Mouse (Mus musculus): ENCODE measurements around the gene Hist1h1a. TPM values are rescaled to one million over a fixed set of nuclear protein-coding genes. Genes with fewer than 3 reads are reported as not detected.
"Not testable (repeated sequence)": the region's sequence is repeated elsewhere in the genome, so short reads cannot be mapped to it uniquely, and the experiment has no call there.

Hist1h1a gene
- polyA plus RNA-seq, 1 experiment from 2014 or later = 2.1 TPM

DNA sequence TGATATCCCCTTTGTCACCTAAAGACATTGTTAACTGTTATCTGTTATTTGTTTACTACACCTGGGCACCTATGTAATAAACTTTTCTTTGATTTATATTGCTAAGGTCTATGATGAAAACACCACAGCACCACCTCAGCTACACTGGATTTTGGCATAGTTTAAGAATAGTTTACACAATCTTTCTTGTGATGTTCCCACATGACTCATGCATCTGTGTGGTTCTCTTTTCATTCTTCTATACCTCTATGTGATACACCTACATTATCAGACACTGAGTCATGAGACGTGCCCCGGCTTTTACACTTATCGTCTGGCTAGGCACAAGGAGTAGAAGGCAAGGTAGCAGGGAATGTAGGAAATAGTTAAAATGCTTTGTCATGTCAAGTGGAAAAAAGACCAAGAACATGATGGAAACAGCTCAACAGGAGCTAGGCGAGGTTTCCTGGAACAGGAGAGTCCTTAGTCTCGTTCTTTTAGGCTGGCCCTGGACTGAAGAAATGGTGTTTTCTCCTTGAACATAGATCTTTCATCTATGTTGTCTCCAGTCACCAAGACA lies 13.8 kb upstream of the Hist1h1a start:
- no peaks in the 10 kb centered on the region for H3K27me3 ChIP-seq (ENCODE audit: control insufficient read depth, insufficient read depth, low read depth, low read length)
- H3K27ac ChIP-seq (ENCODE audit: low read length) = 0 out of 2 replicates have a peak overlapping the region, but pooled peaks have one; percentile 1
- peaks cover 14% of the 10 kb centered on the region for H3K4me1 ChIP-seq (replicated peaks; ENCODE audit: control insufficient read depth, insufficient read depth, low read length)
- 86% methylated on average over 5 of the region's 5 CpGs for WGBS
- no peaks in the 10 kb centered on the region for H3K9me3 ChIP-seq (ENCODE audit: control insufficient read depth, low read length)
- H3K4me2 ChIP-seq (ENCODE audit: low read depth, low read length) = no peak overlapping the region
- no peak overlapping the region for H3K4me3 ChIP-seq (ENCODE audit: low read length)
- ATAC-seq (ENCODE audit: low read depth) = no peak
- H3K36me3 ChIP-seq (ENCODE audit: control insufficient read depth, insufficient read depth, low read length) = no peaks in the 10 kb centered on the region
- no peak overlapping the region for H3K9ac ChIP-seq (ENCODE audit: low read length)

DNA sequence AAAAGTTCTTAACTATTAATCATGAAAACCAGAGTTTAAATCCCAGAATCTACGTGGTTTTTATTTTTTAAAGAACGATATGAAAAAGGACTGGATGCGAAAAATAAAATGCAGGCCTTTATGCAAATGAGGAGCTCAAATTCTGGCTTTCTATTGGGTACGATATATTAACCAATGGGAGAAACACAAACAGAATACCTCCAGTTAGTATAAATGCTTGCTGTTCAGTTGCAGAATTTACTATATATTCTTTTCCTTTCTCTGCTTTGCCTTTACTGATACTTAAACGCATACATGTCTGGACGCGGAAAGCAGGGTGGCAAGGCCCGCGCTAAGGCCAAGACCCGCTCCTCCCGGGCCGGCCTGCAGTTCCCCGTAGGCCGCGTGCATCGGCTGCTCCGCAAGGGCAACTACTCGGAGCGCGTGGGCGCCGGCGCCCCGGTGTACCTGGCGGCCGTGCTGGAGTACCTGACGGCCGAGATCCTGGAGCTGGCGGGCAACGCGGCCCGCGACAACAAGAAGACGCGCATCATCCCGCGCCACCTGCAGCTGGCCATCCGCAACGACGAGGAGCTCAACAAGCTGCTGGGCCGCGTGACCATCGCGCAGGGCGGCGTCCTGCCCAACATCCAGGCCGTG lies 12.5 kb upstream of the Hist1h1a start, which contains the start of gene Hist1h2ab:
Gene Hist1h2ab, plus strand, starts transcription at position 288 of the 639 bp plus-strand sequence.
- WGBS = under 1% methylated on average over 26 of the region's 47 CpGs
- Histone ChIP-seq H3K27ac (ENCODE audit: low read length) (peak within 1 kb of the TSS; percentile 98), H3K4me3 (ENCODE audit: low read length) (peak within 1 kb of the TSS; percentile 49), H3K4me1 (replicated peaks; ENCODE audit: control insufficient read depth, insufficient read depth, low read length) (peaks cover 14% of the 10 kb centered on the region), H3K9ac (ENCODE audit: low read length) (peak within 1 kb of the TSS; percentile 67), H3K4me2 (ENCODE audit: low read depth, low read length) (peak within 1 kb of the TSS; percentile 65)
- peak; percentile 47 for ATAC-seq (ENCODE audit: low read depth)
- not testable (repeated sequence) for H3K36me3 ChIP-seq (ENCODE audit: control insufficient read depth, insufficient read depth, low read length); H3K9me3 ChIP-seq (ENCODE audit: control insufficient read depth, low read length); H3K27me3 ChIP-seq (ENCODE audit: control insufficient read depth, insufficient read depth, low read depth, low read length)

DNA sequence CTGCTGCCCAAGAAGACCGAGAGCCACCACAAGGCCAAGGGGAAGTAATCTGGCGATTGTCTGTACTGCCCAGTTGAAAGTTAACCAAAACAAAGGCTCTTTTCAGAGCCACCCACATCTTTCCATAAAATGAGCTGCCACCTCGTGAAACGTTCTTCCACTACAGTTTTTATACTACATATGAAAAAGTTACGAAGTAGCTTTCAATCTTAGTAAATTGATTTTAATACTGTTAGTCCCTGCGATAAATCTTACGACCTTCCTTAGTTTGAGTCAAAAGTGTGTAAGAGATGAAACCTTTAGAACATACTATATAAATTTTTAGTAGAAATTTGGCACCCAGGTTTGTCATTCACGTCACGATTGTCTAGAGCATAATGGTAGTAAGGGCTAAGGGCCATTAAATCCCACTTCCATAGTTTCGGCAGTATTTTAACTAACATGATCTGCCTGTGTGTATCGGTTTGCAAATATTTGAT lies 11.9 kb upstream of the Hist1h1a start:
- ATAC-seq (ENCODE audit: low read depth) = peak; percentile 11; the same call in 1 of the 2 replicates
- Histone ChIP-seq H3K4me3 (ENCODE audit: low read length) (peak overlapping the region; percentile 49), H3K4me1 (replicated peaks; ENCODE audit: control insufficient read depth, insufficient read depth, low read length) (peaks cover 14% of the 10 kb centered on the region), H3K27ac (ENCODE audit: low read length) (peak overlapping the region; percentile 98), H3K4me2 (ENCODE audit: low read depth, low read length) (peak overlapping the region; percentile 65), H3K36me3 (ENCODE audit: control insufficient read depth, insufficient read depth, low read length) (no peaks in the 10 kb centered on the region), H3K9ac (ENCODE audit: low read length) (peak overlapping the region; percentile 67), H3K9me3 (ENCODE audit: control insufficient read depth, low read length) (no peaks in the 10 kb centered on the region), H3K27me3 (ENCODE audit: control insufficient read depth, insufficient read depth, low read depth, low read length) (no peaks in the 10 kb centered on the region)
- WGBS = under 1% methylated on average over 11 of the region's 11 CpGs

DNA sequence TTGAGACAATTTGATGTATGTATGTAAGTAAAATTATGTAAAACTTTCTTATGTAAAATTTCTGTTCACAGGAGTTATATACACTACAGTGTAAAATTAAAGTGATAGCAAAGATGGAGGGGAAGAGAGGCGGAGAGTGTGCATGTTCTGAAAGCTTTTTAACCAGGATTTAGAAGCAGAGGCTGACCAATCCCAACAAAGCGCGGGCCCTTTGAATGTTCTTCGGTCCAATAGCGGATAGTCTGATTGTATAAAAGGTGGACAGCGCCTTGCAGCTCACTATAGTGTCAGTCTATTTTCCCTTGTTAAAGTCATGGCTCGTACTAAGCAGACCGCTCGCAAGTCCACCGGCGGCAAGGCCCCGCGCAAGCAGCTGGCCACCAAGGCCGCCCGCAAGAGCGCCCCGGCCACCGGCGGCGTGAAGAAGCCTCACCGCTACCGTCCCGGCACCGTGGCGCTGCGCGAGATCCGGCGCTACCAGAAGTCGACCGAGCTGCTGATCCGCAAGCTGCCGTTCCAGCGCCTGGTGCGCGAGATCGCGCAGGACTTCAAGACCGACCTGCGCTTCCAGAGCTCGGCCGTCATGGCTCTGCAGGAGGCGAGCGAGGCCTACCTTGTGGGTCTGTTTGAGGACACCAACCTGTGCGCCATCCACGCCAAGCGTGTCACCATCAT lies 11.3 kb upstream of the Hist1h1a start, which contains the start of gene Hist1h3b:
Gene Hist1h3b, plus strand, starts transcription at position 201 of the 675 bp plus-strand sequence.
- peak within 1 kb of the TSS; percentile 67 for H3K9ac ChIP-seq (ENCODE audit: low read length)
- ATAC-seq (ENCODE audit: low read depth) = peak; percentile 86

DNA sequence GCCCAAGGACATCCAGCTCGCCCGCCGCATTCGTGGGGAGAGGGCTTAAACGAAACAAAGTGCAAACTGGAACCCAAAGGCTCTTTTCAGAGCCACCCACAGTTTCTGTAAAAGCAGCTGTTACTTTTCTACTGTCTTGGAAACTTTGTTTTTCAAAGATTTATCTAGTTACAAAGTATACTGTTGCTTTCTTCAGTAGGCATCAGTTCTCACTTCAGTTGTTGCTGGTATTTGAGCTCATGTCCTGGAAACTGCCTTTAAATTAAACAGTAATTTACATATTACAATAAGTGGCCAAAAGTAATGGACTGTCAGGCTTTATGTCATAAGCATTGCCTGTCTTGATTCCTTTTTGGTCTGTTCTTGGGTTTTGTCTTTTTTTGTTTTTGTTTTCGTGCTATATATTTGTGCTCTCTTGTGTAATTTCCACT lies 10.7 kb upstream of the Hist1h1a start:
- 2% methylated on average over 6 of the region's 6 CpGs for WGBS
- H3K9ac ChIP-seq (ENCODE audit: low read length) = peak overlapping the region; percentile 64
- H3K27ac ChIP-seq (ENCODE audit: low read length) = peak overlapping the region; percentile 79
- H3K36me3 ChIP-seq (ENCODE audit: control insufficient read depth, insufficient read depth, low read length) = no peaks in the 10 kb centered on the region
- no peaks in the 10 kb centered on the region for H3K9me3 ChIP-seq (ENCODE audit: control insufficient read depth, low read length)
- no peaks in the 10 kb centered on the region for H3K27me3 ChIP-seq (ENCODE audit: control insufficient read depth, insufficient read depth, low read depth, low read length)
- H3K4me1 ChIP-seq (replicated peaks; ENCODE audit: control insufficient read depth, insufficient read depth, low read length) = peaks cover 14% of the 10 kb centered on the region
- H3K4me2 ChIP-seq (ENCODE audit: low read depth, low read length) = peak overlapping the region; percentile 57
- no peak for ATAC-seq (ENCODE audit: low read depth)
- H3K4me3 ChIP-seq (ENCODE audit: low read length) = peak overlapping the region; percentile 48

More for the DNA sequence above, 11.3 kb upstream of the Hist1h1a start, which contains the start of gene Hist1h3b:
- Histone ChIP-seq H3K4me1 (replicated peaks; ENCODE audit: control insufficient read depth, insufficient read depth, low read length) (peaks cover 14% of the 10 kb centered on the region), H3K4me3 (ENCODE audit: low read length) (peak within 1 kb of the TSS; percentile 49), H3K27ac (ENCODE audit: low read length) (peak within 1 kb of the TSS; percentile 98), H3K4me2 (ENCODE audit: low read depth, low read length) (peak within 1 kb of the TSS; percentile 65)
- H3K9me3 ChIP-seq (ENCODE audit: control insufficient read depth, low read length); H3K36me3 ChIP-seq (ENCODE audit: control insufficient read depth, insufficient read depth, low read length); H3K27me3 ChIP-seq (ENCODE audit: control insufficient read depth, insufficient read depth, low read depth, low read length): not testable (repeated sequence)
- WGBS = under 1% methylated on average over 16 of the region's 47 CpGs

DNA sequence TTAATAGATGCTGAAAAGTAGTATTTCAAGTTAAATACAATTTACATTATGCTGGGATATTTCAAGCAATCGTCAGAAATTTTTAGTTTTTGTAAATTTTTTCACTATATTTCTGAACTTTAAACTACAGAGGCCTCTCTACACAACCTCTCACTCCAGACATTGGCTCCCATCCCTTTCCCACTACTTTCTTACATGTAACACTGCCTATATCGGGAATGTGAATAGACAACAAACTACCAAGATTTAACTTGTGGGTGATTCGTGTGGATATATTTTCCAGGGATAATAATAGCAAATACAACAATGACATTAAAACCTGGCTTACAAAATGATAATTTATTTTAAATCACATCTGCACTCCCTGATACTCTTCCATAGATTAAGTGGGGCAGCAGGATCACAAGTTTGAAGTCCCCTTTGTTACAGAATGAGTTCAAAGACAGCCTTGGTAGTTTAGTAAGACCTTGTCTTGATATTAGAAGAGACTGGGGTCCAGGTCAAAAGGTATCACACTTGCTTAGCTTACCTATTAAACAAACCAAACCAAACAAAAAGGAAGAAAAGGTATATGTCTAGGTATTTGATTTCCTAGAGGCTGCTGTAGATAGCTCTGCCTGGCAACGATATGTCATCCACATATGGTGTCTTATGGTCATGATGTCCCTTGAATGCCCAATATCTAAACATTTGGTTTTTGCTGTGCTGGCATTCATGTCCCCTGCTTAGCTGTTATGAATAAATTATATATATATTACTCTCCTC lies 10.0 kb upstream of the Hist1h1a start:
- Histone ChIP-seq H3K9me3 (ENCODE audit: control insufficient read depth, low read length) (no peaks in the 10 kb centered on the region), H3K27me3 (ENCODE audit: control insufficient read depth, insufficient read depth, low read depth, low read length) (no peaks in the 10 kb centered on the region), H3K4me3 (ENCODE audit: low read length) (no peak overlapping the region), H3K4me2 (ENCODE audit: low read depth, low read length) (peak overlapping the region; percentile 42), H3K4me1 (replicated peaks; ENCODE audit: control insufficient read depth, insufficient read depth, low read length) (peaks cover 7% of the 10 kb centered on the region), H3K9ac (ENCODE audit: low read length) (peak overlapping the region; percentile 20; the same call in 1 of the 2 replicates), H3K27ac (ENCODE audit: low read length) (peak overlapping the region; percentile 70), H3K36me3 (ENCODE audit: control insufficient read depth, insufficient read depth, low read length) (no peaks in the 10 kb centered on the region)
- ATAC-seq (ENCODE audit: low read depth) = no peak
- WGBS = 37% methylated on average over 4 of the region's 4 CpGs

DNA sequence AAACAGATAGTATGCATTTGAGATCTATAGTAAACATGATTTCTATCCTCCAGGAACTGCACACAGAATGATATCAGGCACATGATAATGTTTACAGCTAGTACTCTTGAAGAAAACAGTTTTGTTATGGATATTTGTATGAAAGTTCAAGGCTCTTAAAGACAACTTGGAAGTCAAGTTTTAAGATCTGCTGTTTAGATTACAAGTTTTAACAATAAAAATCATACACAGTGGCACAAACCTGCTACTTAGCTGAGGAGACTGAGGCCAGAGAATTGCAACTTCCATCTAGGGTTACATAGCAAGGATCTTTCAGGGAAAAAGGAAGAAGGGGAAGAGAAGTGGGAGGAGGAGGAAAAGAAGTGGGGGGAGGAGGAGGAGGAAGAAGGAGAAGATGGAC lies 8.5 kb upstream of the Hist1h1a start:
- Histone ChIP-seq H3K27me3 (ENCODE audit: control insufficient read depth, insufficient read depth, low read depth, low read length) (no peaks in the 10 kb centered on the region), H3K9me3 (ENCODE audit: control insufficient read depth, low read length) (no peaks in the 10 kb centered on the region), H3K4me3 (ENCODE audit: low read length) (no peak overlapping the region), H3K4me2 (ENCODE audit: low read depth, low read length) (no peak overlapping the region), H3K9ac (ENCODE audit: low read length) (no peak overlapping the region), H3K4me1 (replicated peaks; ENCODE audit: control insufficient read depth, insufficient read depth, low read length) (peaks cover 9% of the 10 kb centered on the region), H3K27ac (ENCODE audit: low read length) (no peak overlapping the region), H3K36me3 (ENCODE audit: control insufficient read depth, insufficient read depth, low read length) (no peaks in the 10 kb centered on the region)
- no peak for ATAC-seq (ENCODE audit: low read depth)

DNA sequence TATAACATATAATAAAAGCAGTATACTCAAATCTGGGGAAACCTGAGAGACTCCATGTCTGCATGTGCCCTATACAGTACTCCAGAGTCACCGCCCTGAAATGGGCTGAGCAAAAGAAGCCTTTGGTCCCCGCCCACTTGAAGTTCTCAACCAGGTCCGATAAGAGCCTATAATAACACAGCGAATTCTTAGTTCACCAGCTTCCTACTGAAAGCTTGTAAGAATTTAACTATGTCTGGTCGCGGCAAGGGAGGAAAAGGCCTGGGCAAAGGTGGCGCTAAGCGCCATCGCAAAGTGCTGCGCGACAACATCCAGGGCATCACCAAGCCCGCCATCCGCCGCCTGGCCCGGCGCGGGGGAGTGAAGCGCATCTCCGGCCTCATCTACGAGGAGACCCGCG lies 6.7 kb upstream of the Hist1h1a start, which contains the start of gene Hist1h4b:
Gene Hist1h4b, plus strand, starts transcription at position 224 of the 400 bp plus-strand sequence.
- Histone ChIP-seq H3K27ac (ENCODE audit: low read length) (peak within 1 kb of the TSS; percentile 91), H3K9me3 (ENCODE audit: control insufficient read depth, low read length) (no peaks in the 10 kb centered on the region), H3K4me2 (ENCODE audit: low read depth, low read length) (peak within 1 kb of the TSS; percentile 64), H3K36me3 (ENCODE audit: control insufficient read depth, insufficient read depth, low read length) (no peaks in the 10 kb centered on the region), H3K9ac (ENCODE audit: low read length) (peak within 1 kb of the TSS; percentile 66), H3K27me3 (ENCODE audit: control insufficient read depth, insufficient read depth, low read depth, low read length) (no peaks in the 10 kb centered on the region), H3K4me1 (replicated peaks; ENCODE audit: control insufficient read depth, insufficient read depth, low read length) (peaks cover 15% of the 10 kb centered on the region), H3K4me3 (ENCODE audit: low read length) (peak within 1 kb of the TSS; percentile 42)
- peak; percentile 75 for ATAC-seq (ENCODE audit: low read depth)
- 1% methylated on average over 15 of the region's 22 CpGs for WGBS
